Comparison of ENCODE assay signal across 18 mouse cellular contexts in the genomic region with DNA sequence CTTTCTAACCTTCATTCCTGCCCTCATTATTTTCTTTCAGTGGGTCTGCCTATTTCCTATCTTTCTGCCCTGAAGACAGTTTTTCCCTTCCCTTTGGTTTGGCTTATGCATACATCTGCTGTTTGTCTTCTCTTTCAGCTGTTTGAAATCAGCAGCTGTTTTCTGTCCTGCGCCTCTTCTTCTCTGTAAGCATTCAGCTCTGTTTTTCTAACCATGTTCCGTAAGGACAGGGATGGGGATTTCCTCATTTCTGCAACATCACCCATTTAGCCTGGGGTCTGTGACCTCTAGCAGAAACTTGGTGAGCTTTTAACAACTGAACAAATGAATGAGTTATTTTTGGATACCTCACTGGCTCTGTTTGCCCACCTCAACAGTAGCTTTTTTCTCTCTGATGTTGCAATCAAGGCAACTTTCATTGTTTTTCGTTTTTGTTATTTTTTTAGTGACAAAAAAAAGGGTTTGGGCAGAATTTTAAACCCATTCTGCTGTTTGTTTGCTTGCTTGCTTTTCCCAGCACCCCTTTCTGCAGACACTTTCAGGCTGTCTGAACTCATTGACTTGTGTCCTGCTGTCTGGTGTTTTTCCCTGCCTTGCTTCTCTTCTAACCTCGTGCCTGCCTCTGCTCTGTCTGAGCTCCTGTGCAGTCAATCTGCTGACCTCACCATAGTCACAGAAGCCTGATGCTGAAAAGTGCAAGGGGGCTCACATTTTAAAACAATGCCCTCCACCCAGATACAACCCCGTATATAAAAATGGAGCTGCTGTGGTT. TPM values are rescaled to one million over a fixed set of nuclear protein-coding genes. Genes with fewer than 3 reads are reported as not detected.
DNase-seq lines count a peak whose midpoint lies in the region; ATAC-seq and TF ChIP-seq lines count a peak whose summit lies in the region.
"Had no signal": no experiment of that assay in that cellular context is flagged by ENCODE, and none has a peak within 500 bp of the region (broad histone marks: within the 10 kb centered on the region; RNA-seq: fewer than 3 reads in every experiment).

No protein-coding gene starts in this region.

- no peak overlapping the region for H3K4me2 ChIP-seq in embryonic facial prominence, embryonic 14.5 days (ENCODE audit: low read depth, low read length)
- no peak overlapping the region for H3K4me2 ChIP-seq in stomach, embryonic 14.5 days (replicated peaks; ENCODE audit: low read depth, low read length)
- H3K4me2 ChIP-seq in stomach, postnatal 0 days (replicated peaks; ENCODE audit: low read depth), result no peak overlapping the region
- H3K4me2 ChIP-seq in midbrain, embryonic 11.5 days, result no peak overlapping the region
- H3K4me2 ChIP-seq: forebrain, embryonic 15.5 days; neural tube, embryonic 12.5 days had no signal

- peaks cover 4% of the 10 kb centered on the region; the same call in 1 of the 2 replicates for H3K4me1 ChIP-seq in embryonic facial prominence, embryonic 14.5 days (ENCODE audit: control insufficient read depth, insufficient read depth, low read length)
- peaks cover 14% of the 10 kb centered on the region for H3K4me1 ChIP-seq in embryonic facial prominence, embryonic 10.5 days
- H3K4me1 ChIP-seq in stomach, embryonic 14.5 days (ENCODE audit: control insufficient read depth, insufficient read depth, low read length), result peaks cover 5% of the 10 kb centered on the region
- H3K4me1 ChIP-seq in stomach, postnatal 0 days (replicated peaks; ENCODE audit: control insufficient read depth, insufficient read depth), result no peaks in the 10 kb centered on the region
- H3K4me1 ChIP-seq in midbrain, embryonic 11.5 days (ENCODE audit: control insufficient read depth, insufficient read depth, low read length), result no peaks in the 10 kb centered on the region
- H3K4me1 ChIP-seq: forebrain, embryonic 15.5 days had no signal

- WGBS in embryonic facial prominence, embryonic 14.5 days, result 41% methylated on average over 5 of the region's 5 CpGs
- WGBS in embryonic facial prominence, embryonic 10.5 days, result 54% methylated on average over 5 of the region's 5 CpGs
- WGBS in stomach, embryonic 14.5 days, result 36% methylated on average over 5 of the region's 5 CpGs
- 47% methylated on average over 5 of the region's 5 CpGs for WGBS in stomach, postnatal 0 days
- WGBS in midbrain, embryonic 11.5 days, result 72% methylated on average over 5 of the region's 5 CpGs

- no peaks in the 10 kb centered on the region for H3K36me3 ChIP-seq in embryonic facial prominence, embryonic 14.5 days (ENCODE audit: control insufficient read depth, insufficient read depth, low read length)
- H3K36me3 ChIP-seq in embryonic facial prominence, embryonic 10.5 days (replicated peaks), result no peaks in the 10 kb centered on the region
- no peaks in the 10 kb centered on the region for H3K36me3 ChIP-seq in stomach, embryonic 14.5 days (ENCODE audit: control insufficient read depth, insufficient read depth, low read length)
- H3K36me3 ChIP-seq in stomach, postnatal 0 days (ENCODE audit: control insufficient read depth, insufficient read depth, low read length), result no peaks in the 10 kb centered on the region
- H3K36me3 ChIP-seq in midbrain, embryonic 11.5 days (ENCODE audit: control insufficient read depth, insufficient read depth, low read length), result no peaks in the 10 kb centered on the region
- H3K36me3 ChIP-seq: forebrain, embryonic 15.5 days; midbrain, embryonic 10.5 days; neural tube, embryonic 12.5 days had no signal

- H3K9me3 ChIP-seq in embryonic facial prominence, embryonic 14.5 days (ENCODE audit: control insufficient read depth, low read length), result no peaks in the 10 kb centered on the region
- H3K9me3 ChIP-seq in embryonic facial prominence, embryonic 10.5 days, result no peaks in the 10 kb centered on the region
- no peaks in the 10 kb centered on the region for H3K9me3 ChIP-seq in stomach, embryonic 14.5 days (ENCODE audit: control insufficient read depth, low read depth, low read length)
- H3K9me3 ChIP-seq in stomach, postnatal 0 days (ENCODE audit: control insufficient read depth, low read length), result no peaks in the 10 kb centered on the region
- no peaks in the 10 kb centered on the region for H3K9me3 ChIP-seq in midbrain, embryonic 11.5 days (ENCODE audit: control insufficient read depth, low read length)
- H3K9me3 ChIP-seq: forebrain, embryonic 15.5 days; neural tube, embryonic 12.5 days had no signal

- H3K9ac ChIP-seq in embryonic facial prominence, embryonic 14.5 days (ENCODE audit: low read depth, low read length), result no peak overlapping the region
- H3K9ac ChIP-seq in stomach, embryonic 14.5 days (replicated peaks; ENCODE audit: low read depth, low read length), result no peak overlapping the region
- no peak overlapping the region for H3K9ac ChIP-seq in stomach, postnatal 0 days (ENCODE audit: low read length)
- H3K9ac ChIP-seq in midbrain, embryonic 11.5 days (ENCODE audit: low read length), result no peak overlapping the region
- H3K9ac ChIP-seq: forebrain, embryonic 15.5 days; neural tube, embryonic 12.5 days had no signal

- H3K27ac ChIP-seq in embryonic facial prominence, embryonic 14.5 days (replicated peaks; ENCODE audit: low read depth, low read length), result no peak overlapping the region; the same call in 1 of the 2 replicates
- H3K27ac ChIP-seq in embryonic facial prominence, embryonic 10.5 days (replicated peaks), result no peak overlapping the region; the same call in 1 of the 2 replicates
- peak overlapping the region; percentile 56; the same call in 1 of the 2 replicates for H3K27ac ChIP-seq in stomach, embryonic 14.5 days (ENCODE audit: low read length)
- no peak overlapping the region for H3K27ac ChIP-seq in stomach, postnatal 0 days (replicated peaks)
- no peak overlapping the region for H3K27ac ChIP-seq in midbrain, embryonic 11.5 days (ENCODE audit: low read depth, low read length)
- H3K27ac ChIP-seq: forebrain, embryonic 15.5 days; neural tube, embryonic 12.5 days had no signal

- ATAC-seq in embryonic facial prominence, embryonic 14.5 days (ENCODE audit: low read depth), result no peak
- no peak for ATAC-seq in stomach, embryonic 14.5 days (ENCODE audit: insufficient number of reproducible peaks, insufficient read depth, low FRiP score, low read depth)
- no peak for ATAC-seq in stomach, postnatal 0 days (ENCODE audit: low FRiP score, low TSS enrichment)
- no peak for ATAC-seq in midbrain, embryonic 11.5 days (ENCODE audit: low FRiP score)
- ATAC-seq: forebrain, embryonic 15.5 days; hindbrain, embryonic 16.5 days had no signal

- no peaks in the 10 kb centered on the region for H3K27me3 ChIP-seq in embryonic facial prominence, embryonic 14.5 days (replicated peaks; ENCODE audit: control insufficient read depth, insufficient read depth, low read length)
- no peaks in the 10 kb centered on the region for H3K27me3 ChIP-seq in embryonic facial prominence, embryonic 10.5 days (replicated peaks; ENCODE audit: low read depth, poor library complexity, severe bottlenecking)
- H3K27me3 ChIP-seq in stomach, embryonic 14.5 days (ENCODE audit: control insufficient read depth, insufficient read depth, low read length), result no peaks in the 10 kb centered on the region
- no peaks in the 10 kb centered on the region for H3K27me3 ChIP-seq in stomach, postnatal 0 days (ENCODE audit: control insufficient read depth, insufficient read depth, low read length)
- H3K27me3 ChIP-seq in midbrain, embryonic 11.5 days (ENCODE audit: control insufficient read depth, insufficient read depth, low read length), result no peaks in the 10 kb centered on the region
- H3K27me3 ChIP-seq: forebrain, embryonic 15.5 days; neural tube, embryonic 12.5 days had no signal

- DNase-seq in embryonic facial prominence, embryonic 14.5 days (ENCODE audit: low spot score), result peak; percentile 40
- no peak for DNase-seq in embryonic facial prominence, embryonic 10.5 days (ENCODE audit: low spot score)
- peak; percentile 13 for DNase-seq in kidney, adult 9 months
- DNase-seq in kidney, postnatal 25 days, result no peak
- DNase-seq in stomach, postnatal 0 days (ENCODE audit: low spot score), result no peak
- DNase-seq in midbrain, embryonic 11.5 days (ENCODE audit: low spot score, missing footprints), result no peak
- DNase-seq in cerebellum, adult 9-11 months, result no peak
- DNase-seq: adrenal gland, adult 8-10 months; cerebellum, postnatal 25 days; left cerebral cortex, postnatal 4 days; thymus, postnatal 14 days had no signal

- TF ChIP-seq EP300 in stomach, postnatal 0 days (optimal IDR thresholded peaks at IDR 0.05), result no peak

- no peak for TF ChIP-seq CTCF in stomach, postnatal 0 days (IDR thresholded peaks at IDR 0.05; ENCODE audit: low read depth)

- no peak overlapping the region for H3K4me3 ChIP-seq in embryonic facial prominence, embryonic 14.5 days (ENCODE audit: low read depth, low read length)
- H3K4me3 ChIP-seq in embryonic facial prominence, embryonic 10.5 days, result no peak overlapping the region
- H3K4me3 ChIP-seq in stomach, embryonic 14.5 days (ENCODE audit: low read depth, low read length), result no peak overlapping the region
- no peak overlapping the region for H3K4me3 ChIP-seq in stomach, postnatal 0 days (ENCODE audit: low read depth, low read length)
- no peak overlapping the region for H3K4me3 ChIP-seq in midbrain, embryonic 11.5 days (ENCODE audit: low read depth, low read length)
- H3K4me3 ChIP-seq: forebrain, embryonic 15.5 days; midbrain, embryonic 10.5 days; neural tube, embryonic 12.5 days had no signal

RNA-seq across cellular contexts. Expression of gene Gm17482, which starts 14.8 kb away (rescaled TPM):
- not detected in 2 replicates for polyA plus RNA-seq in embryonic facial prominence, embryonic 14.5 days (2014; fragmentation: Nextera tagmentation; extraction: Ambion mirVana)
- polyA plus RNA-seq in embryonic facial prominence, embryonic 10.5 days (2016; fragmentation: Nextera tagmentation; extraction: Ambion mirVana), result not detected in 2 replicates
- polyA plus RNA-seq in stomach, embryonic 14.5 days (2014; fragmentation: Nextera tagmentation; extraction: Ambion mirVana), result not detected in 2 replicates
- polyA plus RNA-seq in stomach, postnatal 0 days (2015; fragmentation: Nextera tagmentation; extraction: Ambion mirVana), result not detected in 2 replicates
- not detected in 2 replicates for polyA plus RNA-seq in midbrain, embryonic 11.5 days (2014; fragmentation: Nextera tagmentation; extraction: Ambion mirVana)
- polyA plus RNA-seq: embryonic facial prominence, embryonic 11.5 days; forebrain, embryonic 15.5 days; hindbrain, embryonic 16.5 days; liver, adult 2 months; midbrain, embryonic 10.5 days; neural tube, embryonic 12.5 days had no signal

RNA-seq across cellular contexts. Expression of gene Timp4, which starts 39.7 kb away (rescaled TPM):
- 0.76 and 1.2 TPM in 2 replicates for polyA plus RNA-seq in embryonic facial prominence, embryonic 14.5 days (2014; fragmentation: Nextera tagmentation; extraction: Ambion mirVana)
- polyA plus RNA-seq in embryonic facial prominence, embryonic 10.5 days (2016; fragmentation: Nextera tagmentation; extraction: Ambion mirVana), result 0.16 and 0.35 TPM in 2 replicates
- polyA plus RNA-seq in stomach, embryonic 14.5 days (2014; fragmentation: Nextera tagmentation; extraction: Ambion mirVana), result 0.85 and 0.90 TPM in 2 replicates
- polyA plus RNA-seq in stomach, postnatal 0 days (2015; fragmentation: Nextera tagmentation; extraction: Ambion mirVana), result 1.0 and 1.9 TPM in 2 replicates
- polyA plus RNA-seq in midbrain, embryonic 11.5 days (2014; fragmentation: Nextera tagmentation; extraction: Ambion mirVana), result 0.05 and 0.06 TPM in 2 replicates
- polyA plus RNA-seq: liver, adult 2 months had no signal

Comparison
In these comparisons a context has a peak if more than half of its experiments do, and no peak if none do; other contexts are left out.
1. DNase-seq: peak in embryonic facial prominence, embryonic 14.5 days (single experiment) and kidney, adult 9 months (single experiment); none in embryonic facial prominence, embryonic 10.5 days (single experiment), kidney, postnatal 25 days (0 of 2), stomach, postnatal 0 days (single experiment), midbrain, embryonic 11.5 days (single experiment) and cerebellum, adult 9-11 months (single experiment).